Mouse (Mus musculus) bone marrow, adult 2 months (tissue): ENCODE data around the gene Slc38a4. TPM values are rescaled to one million over a fixed set of nuclear protein-coding genes. Genes with fewer than 3 reads are reported as not detected.

Experiments used
- H3K27ac ChIP-seq: fragments of 200-500 bp; 2 replicates; pipeline ENCODE4 v1.5.1; 2012; ENCODE audit warnings: low read depth, mild to moderate bottlenecking, control low read depth, inconsistent platforms, low read length; ENCODE audit not compliant: control insufficient read depth, poor library complexity, insufficient read depth
- H3K4me1 ChIP-seq: fragments of 200-500 bp; 2 replicates; pipeline ENCODE4 v1.6.1; 2011; ENCODE audit warnings: low read length; ENCODE audit not compliant: control insufficient read depth, insufficient read depth
- H3K4me3 ChIP-seq: fragments of 200-500 bp; replicated peaks from 2 replicates; pipeline ENCODE3; 2011; ENCODE audit warnings: mild to moderate bottlenecking, low read depth, low read length, control low read depth; ENCODE audit not compliant: control insufficient read depth
- CTCF ChIP-seq: fragments of 200-500 bp; IDR thresholded peaks from 2 replicates; pipeline ENCODE4 v1.5.1; 2011; ENCODE audit warnings: low read length, control low read depth; ENCODE audit not compliant: control insufficient read depth, insufficient read depth
- POLR2A ChIP-seq: fragments of 200-500 bp; IDR thresholded peaks from 2 replicates; pipeline ENCODE4 v1.6.1; 2011; ENCODE audit warnings: low read depth, mild to moderate bottlenecking, control low read depth, low read length, borderline replicate concordance; ENCODE audit not compliant: control insufficient read depth
- WGBS: fragments of 180-500 bp; shearing (Covaris S2); methylation state at CpG from one replicate; pipeline ENCODE4 v1.1.7; 2018; 5-methylcytosine and 5-hydroxymethylcytosine counted together
- polyA plus RNA-seq: library from polyadenylated mRNA; stranded (reverse); fragments of >200 nt; gene quantifications from 2 replicates; pipeline ENCODE4 v1.2.4, GENCODE M21; 2011; ENCODE audit warnings: low replicate concordance; ENCODE audit not compliant: missing spikeins, insufficient read depth, insufficient read length

The Slc38a4 gene
- polyA plus RNA-seq, 1 experiment: 10.4 TPM

DNA sequence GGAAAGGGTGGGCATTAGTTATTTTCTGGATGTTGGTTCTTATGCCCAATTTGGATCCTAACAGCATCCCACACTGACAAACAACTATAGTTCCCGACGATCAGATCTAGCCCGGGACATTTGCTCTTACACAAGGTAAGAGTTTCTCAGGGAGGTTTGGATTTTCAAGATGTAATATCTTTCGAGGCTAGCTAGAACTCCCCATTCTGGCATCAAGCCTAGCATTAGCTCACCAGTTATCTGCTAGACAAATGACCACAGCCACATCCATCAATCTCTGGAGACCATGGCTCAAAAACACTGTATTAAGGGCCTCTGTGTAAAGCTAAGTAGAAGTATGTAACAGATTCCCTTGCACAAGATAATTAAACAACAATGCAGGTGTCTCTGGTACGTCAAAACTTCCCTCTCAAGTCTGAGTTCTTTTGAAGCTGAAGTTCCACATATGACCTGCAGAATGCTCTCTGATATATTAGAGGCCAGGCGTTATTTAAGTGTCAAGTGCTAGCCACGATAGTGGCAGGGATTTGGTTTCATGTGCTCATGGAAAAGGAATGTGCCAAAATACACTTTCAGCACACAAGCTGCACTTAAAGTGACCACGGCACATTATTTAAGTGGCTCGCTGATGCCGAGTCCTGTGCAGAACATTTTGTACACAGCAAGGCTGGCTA, 51.8 kb downstream of the Slc38a4 start:
- TF ChIP-seq CTCF (no peak), POLR2A (no peak)
- H3K27ac ChIP-seq: no peak overlapping the region
- 76% methylated on average over 10 of the region's 10 CpGs for WGBS
- no peak overlapping the region for H3K4me3 ChIP-seq
- H3K4me1 ChIP-seq: no peaks in the 10 kb centered on the region

DNA sequence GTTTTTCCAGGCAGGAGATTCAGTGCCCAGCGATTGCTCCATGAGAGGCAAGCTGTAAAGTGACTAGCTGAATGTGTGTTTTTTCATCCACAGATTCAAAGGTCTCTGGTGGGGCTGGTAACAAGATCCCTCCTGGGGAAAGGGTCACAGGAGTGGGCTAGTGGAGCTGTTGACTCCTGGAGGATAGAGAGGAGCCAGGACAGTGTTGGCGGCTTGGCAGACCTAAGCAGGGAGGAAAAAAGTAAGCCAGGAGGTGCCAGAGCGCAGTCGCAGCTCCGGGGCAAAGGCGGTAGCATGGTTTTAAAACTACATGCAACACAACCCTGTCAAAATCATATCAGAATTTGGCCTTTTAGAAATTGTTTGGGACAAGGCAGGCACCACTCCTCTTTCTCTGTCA, 52.6 kb downstream of the Slc38a4 start:
- H3K4me3 ChIP-seq: no peak overlapping the region
- TF ChIP-seq POLR2A: no peak
- TF ChIP-seq CTCF: no peak
- 72% methylated on average over 6 of the region's 6 CpGs for WGBS
- no peaks in the 10 kb centered on the region for H3K4me1 ChIP-seq
- H3K27ac ChIP-seq: no peak overlapping the region

- 85% methylated on average over 12 of the region's 12 CpGs for WGBS
These were observed 53.0 kb downstream of the Slc38a4 start for GRCm38 (mm10) chr15:97002752-97003151.

GRCm38 (mm10) chr15:97001886-97002285, 53.9 kb downstream of the Slc38a4 start:
- 76% methylated on average over 7 of the region's 7 CpGs for WGBS
- H3K4me1 ChIP-seq: no peaks in the 10 kb centered on the region
- no peak overlapping the region for H3K4me3 ChIP-seq

More at GRCm38 (mm10) chr15:97002752-97003151, 53.0 kb downstream of the Slc38a4 start:
- Histone ChIP-seq H3K4me1 (no peaks in the 10 kb centered on the region), H3K27ac (no peak overlapping the region), H3K4me3 (no peak overlapping the region)
- TF ChIP-seq POLR2A: no peak
- no peak for TF ChIP-seq CTCF

DNA sequence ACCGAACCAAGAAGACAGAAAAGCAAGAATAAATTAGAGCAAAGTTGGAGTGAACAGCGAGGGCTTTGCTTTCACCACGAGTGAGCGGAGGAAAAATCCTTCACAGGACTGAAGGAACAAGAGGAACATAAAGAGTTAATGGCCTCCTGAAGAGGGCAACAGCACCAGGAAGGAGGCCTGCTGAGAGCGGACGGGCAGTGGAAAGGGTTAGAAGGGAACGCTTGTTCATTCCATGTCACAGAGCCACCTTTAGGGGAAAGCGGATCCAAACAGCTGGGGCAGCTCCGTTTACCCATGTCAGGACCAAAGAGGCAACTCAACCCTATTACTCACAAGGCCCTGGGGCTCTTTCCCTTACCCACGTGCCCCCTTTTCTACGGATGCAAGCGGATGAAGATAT, 54.3 kb downstream of the Slc38a4 start:
- Histone ChIP-seq H3K4me3 (no peak overlapping the region), H3K27ac (no peak overlapping the region), H3K4me1 (no peaks in the 10 kb centered on the region)
- TF ChIP-seq POLR2A: no peak
- no peak for TF ChIP-seq CTCF
- 82% methylated on average over 12 of the region's 12 CpGs for WGBS

More at GRCm38 (mm10) chr15:97001886-97002285, 53.9 kb downstream of the Slc38a4 start:
- no peak for TF ChIP-seq POLR2A
- no peak for TF ChIP-seq CTCF
- no peak overlapping the region for H3K27ac ChIP-seq

DNA sequence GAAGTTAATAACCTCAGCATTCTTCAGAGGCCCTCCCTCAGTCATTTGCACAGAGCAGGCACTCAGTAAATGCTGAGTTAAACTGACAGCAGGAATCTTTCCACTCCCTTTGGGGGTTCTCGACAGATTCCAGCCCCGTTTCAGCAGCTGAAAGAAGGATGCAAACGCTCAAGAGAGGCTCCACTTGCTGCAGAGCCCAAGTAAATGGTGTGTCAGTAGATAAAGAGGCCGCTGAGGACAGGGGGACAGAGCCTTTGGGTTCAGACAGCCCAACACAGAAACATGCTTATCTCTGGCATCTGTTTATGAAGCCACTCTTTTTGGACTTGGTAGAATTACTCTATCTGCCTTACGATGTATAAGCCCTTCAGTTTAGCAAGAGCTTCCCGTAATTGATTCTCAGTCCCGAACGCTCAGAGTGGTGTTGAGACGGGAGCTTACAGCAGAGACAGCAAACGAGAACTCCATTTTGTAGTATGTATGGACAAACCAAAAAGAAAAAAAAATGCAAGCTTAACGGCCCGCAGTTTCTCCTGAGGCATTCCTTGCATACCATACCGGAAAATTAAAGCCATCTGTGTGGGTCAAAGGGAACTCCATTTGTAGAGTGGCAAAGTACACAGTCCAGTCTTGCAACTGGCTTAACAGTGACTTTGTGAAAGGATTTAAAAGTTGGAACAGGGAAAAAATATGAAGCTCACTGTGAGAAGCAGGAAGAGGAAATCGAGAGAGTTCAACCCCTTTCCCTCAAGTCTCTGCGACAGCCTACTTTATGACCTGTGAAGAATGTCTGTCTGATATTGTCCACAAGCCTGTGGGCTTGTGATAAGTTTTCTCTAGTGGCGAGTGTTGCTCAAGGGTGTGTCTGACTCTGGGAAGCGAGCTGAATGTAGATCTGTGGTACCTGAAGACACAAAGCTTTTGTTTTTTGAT, 55.2 kb downstream of the Slc38a4 start:
- no peak for TF ChIP-seq POLR2A
- Histone ChIP-seq H3K4me3 (no peak overlapping the region), H3K4me1 (no peaks in the 10 kb centered on the region), H3K27ac (no peak overlapping the region)
- WGBS: 65% methylated on average over 17 of the region's 17 CpGs

DNA sequence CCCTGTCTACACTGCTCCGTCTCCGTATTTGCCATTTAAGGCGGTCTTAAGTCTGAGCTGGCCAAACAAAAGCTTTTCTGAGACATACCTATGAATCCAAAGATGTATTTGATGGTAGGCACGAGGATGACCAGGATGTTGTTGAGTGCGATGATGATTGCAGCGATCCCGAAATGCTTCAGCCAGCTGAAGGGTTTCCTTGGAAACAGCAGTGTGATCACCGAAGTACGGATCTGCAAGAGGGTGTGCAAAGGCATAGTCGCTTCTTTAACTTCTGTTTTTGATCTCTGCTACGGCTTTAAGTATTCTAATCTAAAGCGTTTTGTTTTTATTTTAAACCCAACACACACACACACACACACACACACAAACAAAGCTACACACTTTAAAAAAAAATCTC, 56.4 kb downstream of the Slc38a4 start:
- no peak overlapping the region for H3K27ac ChIP-seq
- TF ChIP-seq POLR2A (no peak), CTCF (no peak)
- no peak overlapping the region for H3K4me3 ChIP-seq
- H3K4me1 ChIP-seq: no peaks in the 10 kb centered on the region
- 86% methylated on average over 12 of the region's 12 CpGs for WGBS

DNA sequence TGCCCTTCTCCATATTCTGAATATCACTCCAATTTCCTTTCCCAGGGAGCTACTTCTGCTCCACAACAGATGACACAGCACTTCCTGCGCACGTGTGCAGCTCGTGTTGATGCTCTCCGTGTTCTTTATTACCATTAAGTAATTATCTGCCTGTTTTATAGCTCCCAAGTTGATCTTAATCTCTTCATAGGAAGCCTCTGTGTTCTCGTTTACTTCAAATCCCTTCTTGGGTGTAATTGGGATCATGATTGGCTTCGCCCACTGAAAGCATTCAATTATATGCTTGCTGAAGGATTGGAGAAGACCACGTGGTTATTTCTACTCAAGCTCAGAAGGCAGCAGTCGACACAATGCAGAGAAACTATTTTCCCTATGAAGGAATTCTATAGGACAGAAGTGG, 70.1 kb downstream of the Slc38a4 start:
- 61% methylated on average over 8 of the region's 8 CpGs for whole genome bisulfite sequencing
- TF ChIP-seq CTCF (no peak), POLR2A (no peak)
- Histone ChIP-seq H3K27ac (no peak overlapping the region), H3K4me3 (no peak overlapping the region), H3K4me1 (no peaks in the 10 kb centered on the region)
